Mouse (Mus musculus) kidney, adult 2 months (tissue): ENCODE data around the gene Slit3.

Experiments used
- CTCF ChIP-seq: fragments of 200-500 bp; conservative IDR thresholded peaks from 2 replicates; pipeline ENCODE4 v1.5.1; 2011; ENCODE audit warnings: low read depth, mild to moderate bottlenecking, control low read depth, low read length, moderate library complexity, mixed read lengths; ENCODE audit not compliant: insufficient read depth, insufficient read length
- POLR2A ChIP-seq: fragments of 200-500 bp; IDR thresholded peaks from one replicate; pipeline ENCODE4 v1.6.1; 2011; ENCODE audit warnings: low read depth, low read length, control low read depth

- TF ChIP-seq POLR2A (no peak), CTCF (no peak)
These were observed 4.1 kb downstream of the Slit3 start for GRCm38 (mm10) chr11:35125108-35125490.
